Mouse (Mus musculus) thymus, adult 2 months (tissue): ENCODE results near the gene Mast3. TPM values are rescaled to one million over a fixed set of nuclear protein-coding genes. Genes with fewer than 3 reads are reported as not detected.

Experiments
- DNase-seq: peaks from one replicate; pipeline ENCODE4 v3.0.0; 2021
- H3K27ac ChIP-seq: fragments of 200-500 bp; 2 replicates; pipeline ENCODE4 v1.5.1; 2012; ENCODE audit warnings: low read length, control low read depth; ENCODE audit not compliant: control insufficient read depth, insufficient read depth
- H3K27me3 ChIP-seq: fragments of 200-500 bp; 2 replicates; pipeline ENCODE4 v1.6.1; 2012; ENCODE audit warnings: mild to moderate bottlenecking, low read length, moderate library complexity, mixed read lengths; ENCODE audit not compliant: control insufficient read depth, insufficient read depth
- H3K36me3 ChIP-seq: fragments of 200-500 bp; 2 replicates; pipeline ENCODE4 v1.6.1; 2012; ENCODE audit warnings: mild to moderate bottlenecking, low read length, moderate library complexity; ENCODE audit not compliant: control insufficient read depth, insufficient read depth
- H3K4me1 ChIP-seq: fragments of 200-500 bp; replicated peaks from 2 replicates; pipeline ENCODE4 v1.6.1; 2012; ENCODE audit warnings: low read length; ENCODE audit not compliant: control insufficient read depth, insufficient read depth
- H3K4me3 ChIP-seq: fragments of 200-500 bp; 2 replicates; pipeline ENCODE4 v1.5.1; 2012; ENCODE audit warnings: mild to moderate bottlenecking, low read length, control low read depth, moderate library complexity; ENCODE audit not compliant: control insufficient read depth, insufficient read depth
- CTCF ChIP-seq: fragments of 200-500 bp; IDR thresholded peaks from 2 replicates; pipeline ENCODE4 v1.5.1; 2012; ENCODE audit warnings: mild to moderate bottlenecking, control low read depth, low read length, moderate library complexity, borderline replicate concordance; ENCODE audit not compliant: control insufficient read depth, poor library complexity, insufficient read depth; ENCODE audit errors: extremely low read depth
- POLR2A ChIP-seq: fragments of 200-500 bp; IDR thresholded peaks from 2 replicates; pipeline ENCODE4 v1.6.1; 2012; ENCODE audit warnings: mild to moderate bottlenecking, low read length, control low read depth, moderate library complexity; ENCODE audit not compliant: control insufficient read depth, poor library complexity, insufficient read depth; ENCODE audit errors: extremely low read depth
- WGBS: fragments of 180-500 bp; shearing (Covaris S2); methylation state at CpG from one replicate; pipeline ENCODE4 v1.1.7; 2018; 5-methylcytosine and 5-hydroxymethylcytosine counted together
- polyA plus RNA-seq: library from polyadenylated mRNA; depleted of rRNA; stranded (reverse); fragments of >200 nt; gene quantifications from 2 replicates; pipeline ENCODE4 v1.2.3, GENCODE M21; 2012

Gene Mast3
- polyA plus RNA-seq, 1 experiment: 615 TPM

DNA sequence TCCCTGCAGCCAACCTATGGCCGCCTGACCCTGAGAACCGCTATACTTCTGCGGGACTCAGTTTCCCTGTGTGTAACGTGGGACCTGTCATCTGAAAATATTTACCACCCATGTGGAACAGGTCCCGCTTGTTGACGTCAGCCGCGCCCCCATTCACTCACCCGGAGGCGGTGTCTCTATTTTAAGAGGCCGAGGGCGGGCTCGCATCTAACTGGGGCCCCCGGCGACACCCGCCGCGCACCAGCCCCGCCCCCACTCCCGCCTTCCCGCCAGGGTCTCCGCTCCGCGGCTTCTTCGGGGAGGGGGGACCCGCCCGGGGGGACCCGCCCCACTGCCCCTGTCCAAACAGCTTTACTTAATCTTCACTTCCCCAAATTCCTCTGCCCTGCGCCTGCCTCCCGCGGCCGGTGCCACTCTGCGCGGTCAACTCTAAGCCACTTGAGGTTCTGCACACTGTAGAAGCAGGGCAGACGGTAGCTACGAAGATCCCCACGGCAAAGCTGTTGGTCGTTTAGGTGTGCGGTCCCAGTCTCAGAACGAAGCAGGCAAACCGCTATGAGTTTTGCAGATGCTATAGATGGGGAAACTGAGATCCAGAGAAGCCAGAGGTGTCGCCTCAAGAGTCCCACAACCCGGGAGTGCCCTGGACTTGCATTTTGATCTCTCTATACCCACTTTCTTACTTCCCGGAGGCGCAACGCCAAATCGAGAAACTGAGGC, 933 bp downstream of the Mast3 start:
- H3K27me3 ChIP-seq: no peaks in the 10 kb centered on the region
- peak overlapping the region; percentile 81 for H3K4me3 ChIP-seq
- peak; percentile 86 for DNase-seq
- no peaks in the 10 kb centered on the region for H3K36me3 ChIP-seq
- peaks cover 78% of the 10 kb centered on the region for H3K4me1 ChIP-seq
- H3K27ac ChIP-seq: peak overlapping the region; percentile 30
- 2% methylated on average over 47 of the region's 47 CpGs for WGBS
- TF ChIP-seq POLR2A (no peak), CTCF (no peak)

DNA sequence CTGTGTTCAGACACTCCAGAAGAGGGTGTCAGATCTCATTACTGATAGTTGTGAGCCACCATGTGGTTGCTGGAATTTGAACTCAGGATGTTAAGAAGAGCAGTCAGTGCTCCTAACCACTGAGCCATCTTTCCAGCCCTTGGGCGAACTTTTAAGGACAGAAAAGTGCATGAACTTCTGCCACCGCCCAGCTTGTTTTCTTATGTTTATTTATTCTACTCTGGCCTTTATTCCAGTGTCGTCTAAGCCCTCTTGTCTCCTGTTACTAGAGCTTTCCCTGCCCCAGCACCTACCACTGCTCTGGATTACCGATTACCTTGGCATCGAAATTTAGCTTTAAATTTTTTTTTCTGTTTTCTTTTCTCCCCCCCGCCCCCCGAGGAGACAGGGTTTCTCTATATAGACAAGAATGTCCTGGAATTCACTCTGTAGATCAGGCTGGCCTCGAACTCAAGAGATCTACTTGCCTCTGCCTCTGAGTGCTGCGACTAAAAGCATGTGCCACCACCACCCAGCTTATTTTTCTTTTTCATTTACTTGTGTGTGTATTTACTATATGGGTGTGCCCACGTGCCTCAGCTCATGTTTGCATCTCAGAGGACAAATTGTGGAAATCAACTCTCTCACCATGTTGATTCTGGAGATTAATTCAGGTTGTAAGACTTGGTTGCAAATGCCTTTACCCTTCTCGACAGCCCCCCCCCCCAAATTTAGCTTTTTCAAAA, 1.9 kb downstream of the Mast3 start:
- 85% methylated on average over 11 of the region's 11 CpGs for WGBS
- H3K27me3 ChIP-seq: no peaks in the 10 kb centered on the region
- H3K36me3 ChIP-seq: no peaks in the 10 kb centered on the region
- H3K4me1 ChIP-seq: peaks cover 78% of the 10 kb centered on the region
- H3K4me3 ChIP-seq: no peak overlapping the region
- no peak for TF ChIP-seq CTCF
- no peak for TF ChIP-seq POLR2A
- DNase-seq: no peak
- H3K27ac ChIP-seq: no peak overlapping the region

DNA sequence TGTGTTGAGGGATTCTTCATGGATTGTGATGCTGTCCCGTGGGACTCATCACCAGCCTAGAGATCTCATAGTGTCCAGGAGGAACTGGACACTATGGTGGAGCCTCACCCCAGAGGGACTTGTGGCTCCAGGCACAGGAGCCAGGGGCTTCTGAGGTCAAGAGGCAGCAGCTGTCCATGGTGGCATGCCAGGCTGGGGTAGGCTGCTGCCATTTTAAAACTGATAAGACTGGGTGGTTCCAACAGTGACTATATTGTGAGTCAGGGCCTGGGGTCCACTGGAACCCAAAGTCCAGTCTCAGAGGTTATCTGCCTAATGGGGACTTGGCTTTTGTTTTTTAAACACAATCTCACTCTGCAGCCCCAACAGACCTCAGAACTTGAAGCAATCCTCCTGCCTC, 3.0 kb downstream of the Mast3 start:
- 88% methylated on average over 1 of the region's 1 CpGs for WGBS
- Histone ChIP-seq H3K27me3 (no peaks in the 10 kb centered on the region), H3K27ac (peak overlapping the region; percentile 85), H3K4me1 (peaks cover 78% of the 10 kb centered on the region), H3K36me3 (no peaks in the 10 kb centered on the region), H3K4me3 (no peak overlapping the region)
- DNase-seq: no peak
- TF ChIP-seq POLR2A: no peak
- TF ChIP-seq CTCF: no peak

DNA sequence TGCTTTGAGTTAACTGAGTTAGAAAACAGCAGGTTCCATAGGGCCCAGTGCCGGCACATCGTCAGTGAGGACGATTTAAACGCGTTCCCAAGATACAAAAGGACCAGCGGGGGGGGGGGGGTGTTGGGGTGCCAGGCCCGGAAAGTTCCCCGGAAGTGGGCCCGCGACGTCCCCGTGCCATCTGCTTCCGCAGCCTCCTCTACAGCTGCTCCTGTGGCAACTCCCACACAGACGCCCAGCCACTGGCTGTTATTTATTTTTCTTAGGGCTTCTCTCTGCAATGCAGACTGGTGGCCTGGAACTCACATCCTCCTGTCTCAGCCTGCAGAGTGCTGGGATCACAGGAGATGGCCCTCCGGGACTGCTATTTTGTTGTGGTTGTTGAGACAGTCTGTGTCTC, 3.7 kb downstream of the Mast3 start:
- Histone ChIP-seq H3K36me3 (no peaks in the 10 kb centered on the region), H3K4me1 (peaks cover 76% of the 10 kb centered on the region), H3K27me3 (no peaks in the 10 kb centered on the region), H3K4me3 (0 out of 2 replicates have a peak overlapping the region, but pooled peaks have one; percentile 8), H3K27ac (peak overlapping the region; percentile 85)
- TF ChIP-seq POLR2A (no peak), CTCF (no peak)
- DNase-seq: peak; percentile 68
- 36% methylated on average over 15 of the region's 15 CpGs for WGBS

DNA sequence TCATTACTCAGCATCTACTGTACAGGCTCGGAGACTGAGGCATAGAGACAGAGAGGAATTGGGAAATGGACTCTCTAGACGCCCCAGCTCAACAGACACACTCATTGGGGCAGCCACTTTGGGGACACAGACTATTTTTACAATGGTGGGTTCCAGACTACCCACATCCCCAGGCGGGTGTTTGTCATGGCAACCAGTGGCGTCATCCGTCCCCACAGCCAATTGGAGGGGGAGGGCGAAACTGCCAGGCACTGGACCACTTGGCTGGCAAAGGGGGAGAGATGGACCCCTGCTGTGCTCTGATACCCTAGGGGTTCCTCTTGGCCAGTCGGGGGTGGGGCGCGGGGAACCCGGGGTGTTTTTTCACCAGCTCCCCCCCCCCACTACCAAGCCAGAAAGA, 4.2 kb downstream of the Mast3 start:
- H3K4me1 ChIP-seq: peaks cover 71% of the 10 kb centered on the region
- no peaks in the 10 kb centered on the region for H3K27me3 ChIP-seq
- 45% methylated on average over 10 of the region's 10 CpGs for WGBS
- no peak overlapping the region for H3K4me3 ChIP-seq
- peak overlapping the region; percentile 76 for H3K27ac ChIP-seq
- no peaks in the 10 kb centered on the region for H3K36me3 ChIP-seq
- no peak for TF ChIP-seq CTCF
- TF ChIP-seq POLR2A: no peak
- DNase-seq: no peak

DNA sequence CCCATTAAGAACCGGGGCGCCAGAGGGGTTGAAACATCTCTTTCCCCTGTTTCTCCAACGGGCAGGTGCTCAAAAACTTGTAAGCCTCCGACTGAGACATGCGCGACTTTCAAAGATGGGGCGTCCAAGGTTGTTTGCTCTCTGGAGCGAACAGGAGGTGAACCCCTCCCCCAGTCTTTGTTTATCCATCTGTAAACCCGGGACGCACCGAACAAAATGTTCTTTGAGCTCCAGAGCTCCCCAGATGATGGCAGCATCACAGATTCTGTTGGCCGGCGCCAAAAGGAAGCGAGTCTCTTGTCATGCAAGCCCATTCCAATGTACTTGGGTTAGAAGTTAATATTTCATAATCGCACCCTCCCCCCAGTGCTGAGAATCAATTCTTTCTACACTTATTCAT, 6.6 kb downstream of the Mast3 start:
- Histone ChIP-seq H3K27me3 (no peaks in the 10 kb centered on the region), H3K36me3 (no peaks in the 10 kb centered on the region), H3K4me3 (no peak overlapping the region), H3K27ac (no peak overlapping the region), H3K4me1 (peaks cover 55% of the 10 kb centered on the region)
- 55% methylated on average over 15 of the region's 15 CpGs for WGBS
- DNase-seq: no peak
- no peak for TF ChIP-seq CTCF
- no peak for TF ChIP-seq POLR2A
